In genomic region chr13:101216421-101216820, GRCm38 (mm10) we compare ENCODE assay signal across 12 mouse cellular contexts.
A peak's percentile ranks its signal among the peaks of the same experiment; 100 is the strongest.
DNase-seq lines count a peak whose midpoint lies in the region; ATAC-seq and TF ChIP-seq lines count a peak whose summit lies in the region.
"Had no signal": no experiment of that assay in that cellular context is flagged by ENCODE, and none has a peak within 500 bp of the region (broad histone marks: within the 10 kb centered on the region; RNA-seq: fewer than 3 reads in every experiment).

No protein-coding gene starts in this region.

- no peaks in the 10 kb centered on the region for H3K9me3 ChIP-seq in liver, postnatal 0 days (ENCODE audit: low read length)
- H3K9me3 ChIP-seq in liver, embryonic 12.5 days (replicated peaks): no peaks in the 10 kb centered on the region
- no peaks in the 10 kb centered on the region for H3K9me3 ChIP-seq in intestine, embryonic 14.5 days (ENCODE audit: control insufficient read depth, low read length)
- no peaks in the 10 kb centered on the region for H3K9me3 ChIP-seq in kidney, embryonic 15.5 days (replicated peaks)

- H3K27ac ChIP-seq in liver, postnatal 0 days (ENCODE audit: low read depth): no peak overlapping the region
- H3K27ac ChIP-seq in liver, embryonic 12.5 days: no peak overlapping the region
- H3K27ac ChIP-seq in intestine, embryonic 14.5 days (ENCODE audit: low read depth): no peak overlapping the region
- H3K27ac ChIP-seq in kidney, embryonic 15.5 days: peak overlapping the region; percentile 55
- H3K27ac ChIP-seq: hindbrain, postnatal 0 days had no signal

- H3K4me2 ChIP-seq in liver, postnatal 0 days (ENCODE audit: low read depth, low read length): no peak overlapping the region
- no peak overlapping the region for H3K4me2 ChIP-seq in liver, embryonic 12.5 days
- no peak overlapping the region for H3K4me2 ChIP-seq in intestine, embryonic 14.5 days (ENCODE audit: low read length)
- H3K4me2 ChIP-seq in kidney, embryonic 15.5 days: no peak overlapping the region
- H3K4me2 ChIP-seq: liver, embryonic 11.5 days had no signal

- 63% methylated on average over 4 of the region's 4 CpGs for WGBS in liver, postnatal 0 days (ENCODE audit: insufficient replicate concordance)
- 62% methylated on average over 4 of the region's 4 CpGs for WGBS in liver, embryonic 12.5 days (ENCODE audit: insufficient replicate concordance)
- WGBS in intestine, embryonic 14.5 days: 69% methylated on average over 4 of the region's 4 CpGs
- WGBS in kidney, embryonic 15.5 days: 56% methylated on average over 4 of the region's 4 CpGs

- no peaks in the 10 kb centered on the region for H3K36me3 ChIP-seq in liver, postnatal 0 days (replicated peaks; ENCODE audit: insufficient read depth, low read length)
- no peaks in the 10 kb centered on the region for H3K36me3 ChIP-seq in liver, embryonic 12.5 days
- no peaks in the 10 kb centered on the region for H3K36me3 ChIP-seq in intestine, embryonic 14.5 days (ENCODE audit: control insufficient read depth, insufficient read depth, low read length)
- H3K36me3 ChIP-seq in kidney, embryonic 15.5 days: no peaks in the 10 kb centered on the region

- TF ChIP-seq EP300 in liver, postnatal 0 days (IDR thresholded peaks at IDR 0.05; ENCODE audit: low read depth): no peak

- H3K4me1 ChIP-seq in liver, postnatal 0 days (ENCODE audit: insufficient read depth): no peaks in the 10 kb centered on the region
- H3K4me1 ChIP-seq in liver, embryonic 12.5 days: no peaks in the 10 kb centered on the region
- 0 out of 2 replicates have a peak, but pooled peaks cover 6% of the 10 kb centered on the region for H3K4me1 ChIP-seq in intestine, embryonic 14.5 days (replicated peaks; ENCODE audit: control insufficient read depth, insufficient read depth, low read length)
- H3K4me1 ChIP-seq in kidney, embryonic 15.5 days: peaks cover 42% of the 10 kb centered on the region

- peak; percentile 80 for ATAC-seq in liver, postnatal 0 days
- ATAC-seq in liver, embryonic 12.5 days: no peak
- ATAC-seq in intestine, embryonic 14.5 days (replicated peaks; ENCODE audit: low FRiP score, low TSS enrichment, low read depth): no peak
- peak; percentile 71 for ATAC-seq in kidney, embryonic 15.5 days (replicated peaks; ENCODE audit: low FRiP score)
- ATAC-seq: Patski had no signal

- no peak for DNase-seq in liver, postnatal 0 days
- peak; percentile 50 for DNase-seq in intestine, embryonic 14.5 days (ENCODE audit: low spot score)
- DNase-seq in lung, postnatal 36 days: peak; percentile 33
- DNase-seq in frontal cortex, postnatal 10 days (ENCODE audit: low spot score in 2 of 2): no peak
- no peak for DNase-seq in natural killer cell, adult 2 months (ENCODE audit: low spot score in 2 of 2)
- DNase-seq: adrenal gland, adult 2 months; heart, postnatal 14 days had no signal

- no peak overlapping the region for H3K4me3 ChIP-seq in liver, postnatal 0 days (ENCODE audit: low read depth, low read length)
- no peak overlapping the region for H3K4me3 ChIP-seq in liver, embryonic 12.5 days
- no peak overlapping the region for H3K4me3 ChIP-seq in intestine, embryonic 14.5 days (ENCODE audit: low read depth, low read length)
- no peak overlapping the region for H3K4me3 ChIP-seq in kidney, embryonic 15.5 days (replicated peaks)

- H3K27me3 ChIP-seq in liver, postnatal 0 days (ENCODE audit: insufficient read depth, low read length): peaks cover 11% of the 10 kb centered on the region
- no peaks in the 10 kb centered on the region for H3K27me3 ChIP-seq in liver, embryonic 12.5 days (replicated peaks)
- H3K27me3 ChIP-seq in intestine, embryonic 14.5 days (replicated peaks; ENCODE audit: control insufficient read depth, insufficient read depth, low read length): no peaks in the 10 kb centered on the region
- H3K27me3 ChIP-seq in kidney, embryonic 15.5 days: no peaks in the 10 kb centered on the region
- H3K27me3 ChIP-seq: Patski had no signal

- H3K9ac ChIP-seq in liver, postnatal 0 days (replicated peaks): no peak overlapping the region
- H3K9ac ChIP-seq in liver, embryonic 12.5 days: no peak overlapping the region
- no peak overlapping the region for H3K9ac ChIP-seq in intestine, embryonic 14.5 days (ENCODE audit: low read length)
- H3K9ac ChIP-seq in kidney, embryonic 15.5 days: no peak overlapping the region

- TF ChIP-seq CTCF in liver, postnatal 0 days (IDR thresholded peaks at IDR 0.05; ENCODE audit: low read depth): no peak

Comparison
In these comparisons a context has a peak if more than half of its experiments do, and no peak if none do; other contexts are left out.
1. ATAC-seq: peak in liver, postnatal 0 days (single experiment) and kidney, embryonic 15.5 days (single experiment); none in liver, embryonic 12.5 days (single experiment) and intestine, embryonic 14.5 days (single experiment).
2. DNase-seq: peak in intestine, embryonic 14.5 days (single experiment) and lung, postnatal 36 days (single experiment); none in liver, postnatal 0 days (single experiment), frontal cortex, postnatal 10 days (0 of 2) and natural killer cell, adult 2 months (0 of 2).